Mouse (Mus musculus) layer of hippocampus, adult 2 months (tissue): ENCODE data around the gene Zdhhc19. TPM values are rescaled to one million over a fixed set of nuclear protein-coding genes. Genes with fewer than 3 reads are reported as not detected.

Source experiments
- DNase-seq, 2 experiments: peaks; one replicate each; pipeline ENCODE4 v3.0.0; 2022; ENCODE audit warnings: low spot score in 2 of 2
- H3K27ac ChIP-seq: fragments of 200-600 bp; 2 replicates; pipeline ENCODE4 v1.8.1; 2022
- H3K4me3 ChIP-seq: fragments of 200-600 bp; 2 replicates; pipeline ENCODE4 v1.8.1; 2022; ENCODE audit warnings: mild to moderate bottlenecking
- CTCF ChIP-seq: fragments of 200-600 bp; conservative IDR thresholded peaks from 2 replicates; pipeline ENCODE4 v1.8.1; 2022; ENCODE audit warnings: antibody characterized with exemption, mild to moderate bottlenecking, moderate library complexity
- long read RNA-seq, 2 experiments: library from polyadenylated mRNA; stranded (forward); transcript quantifications; one replicate each; pipeline ENCODE4 v2.0.0; 2021; ENCODE audit warnings: borderline mapping rate in 2 of 2
- total RNA-seq, 2 experiments: library from RNA; stranded (reverse); gene quantifications; 2 replicates each; pipeline ENCODE4 v1.2.3; 2021

The Zdhhc19 gene
- not detected for total RNA-seq
- long read RNA-seq, experiment 1: 0 reads
- long read RNA-seq, experiment 2: 0 reads

DNA sequence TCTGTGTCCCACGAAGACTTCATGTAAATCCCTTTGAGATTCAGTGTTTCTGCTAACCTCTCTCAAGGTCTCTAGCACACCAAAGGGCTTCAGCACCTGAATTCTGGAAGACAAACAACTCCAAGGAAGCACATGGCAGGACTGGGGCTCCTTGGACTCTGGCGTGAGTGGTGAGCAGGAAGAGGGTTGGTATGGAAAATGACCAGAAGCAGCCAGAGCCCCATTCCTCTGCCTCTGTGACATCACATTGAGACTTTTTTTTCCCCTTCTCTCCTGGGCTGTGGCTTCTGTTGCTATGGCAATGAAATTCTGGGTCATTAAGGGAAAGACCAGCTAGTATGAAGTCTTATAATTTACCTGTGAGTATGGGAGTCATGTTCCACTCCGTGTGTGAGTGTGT is at the start of gene Zdhhc19:
Zdhhc19 (plus strand) TSS at position 301 of the 400 bp plus-strand sequence.
- no peak within 1 kb of the TSS for H3K4me3 ChIP-seq
- no peak for DNase-seq
- H3K27ac ChIP-seq: no peak within 1 kb of the TSS
- no peak for TF ChIP-seq CTCF

DNA sequence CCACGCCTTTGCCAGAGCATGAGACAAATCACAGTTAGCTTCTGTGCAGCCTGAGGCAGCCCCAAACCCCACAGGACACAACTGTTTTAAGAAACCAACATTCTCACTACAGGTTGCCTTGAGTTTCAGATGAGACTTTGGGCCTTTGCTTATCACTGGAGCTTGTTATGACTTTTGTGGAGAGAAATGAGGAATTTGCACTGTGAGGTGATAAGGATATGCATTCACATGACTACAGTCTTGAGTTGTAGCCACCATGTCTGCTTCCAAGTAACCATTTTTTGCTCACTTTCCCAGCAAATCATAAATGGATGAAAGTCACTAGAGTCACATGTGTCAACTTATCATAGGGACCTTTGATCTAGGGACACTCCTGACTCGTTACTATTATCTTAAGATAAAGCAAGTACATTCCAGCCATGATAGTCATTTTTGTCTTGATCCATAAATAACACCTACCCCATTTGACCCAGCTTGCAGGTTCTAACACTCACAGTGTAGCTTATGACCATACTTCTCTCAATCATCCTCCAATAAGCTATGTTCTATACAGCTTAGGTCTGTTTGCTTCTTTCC is 49.4 kb upstream of the Zdhhc19 start:
- TF ChIP-seq CTCF: no peak
- no peak for DNase-seq
- Histone ChIP-seq H3K27ac (no peak overlapping the region), H3K4me3 (no peak overlapping the region)

DNA sequence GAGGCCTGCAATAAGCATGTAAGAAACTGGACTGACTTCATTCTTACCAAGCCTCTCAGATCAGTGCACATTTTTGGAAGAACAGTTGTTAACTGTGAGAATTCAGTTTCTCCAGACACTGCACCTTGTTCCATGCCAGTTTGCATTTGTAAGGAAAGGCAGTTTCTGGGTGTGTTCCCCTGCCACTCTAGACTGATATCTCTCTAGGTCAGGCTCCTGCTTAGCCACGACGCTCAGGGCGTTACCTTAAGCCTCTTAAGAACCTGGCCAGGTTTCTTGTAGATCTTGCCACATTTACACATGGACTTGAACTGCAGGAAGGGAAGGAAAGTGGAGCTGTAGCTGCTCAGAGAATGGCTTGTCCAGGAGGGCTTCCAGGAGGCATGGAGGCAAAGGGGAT is 46.4 kb upstream of the Zdhhc19 start:
- no peak for DNase-seq
- no peak overlapping the region for H3K4me3 ChIP-seq
- TF ChIP-seq CTCF: no peak
- H3K27ac ChIP-seq: no peak overlapping the region

DNA sequence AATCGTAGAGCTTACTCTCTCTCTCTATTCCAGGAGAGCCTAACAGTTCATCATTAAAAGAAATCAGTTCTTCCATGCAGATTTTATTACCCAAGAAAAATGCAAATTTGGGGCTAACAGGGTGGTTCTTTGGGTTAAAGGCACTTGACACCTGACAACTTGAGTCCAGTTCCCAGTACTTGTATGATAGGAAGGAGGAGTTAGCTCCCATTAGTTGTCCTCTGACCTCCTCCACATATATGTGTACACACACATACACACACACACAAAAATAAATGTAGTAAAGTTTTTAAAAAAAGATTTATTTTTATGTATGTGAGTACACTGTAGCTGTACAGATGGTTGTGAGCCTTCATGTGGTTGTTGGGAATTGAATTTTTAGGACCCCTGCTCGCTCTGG is 45.9 kb upstream of the Zdhhc19 start:
- Histone ChIP-seq H3K27ac (no peak overlapping the region), H3K4me3 (no peak overlapping the region)
- no peak for TF ChIP-seq CTCF
- DNase-seq: no peak

DNA sequence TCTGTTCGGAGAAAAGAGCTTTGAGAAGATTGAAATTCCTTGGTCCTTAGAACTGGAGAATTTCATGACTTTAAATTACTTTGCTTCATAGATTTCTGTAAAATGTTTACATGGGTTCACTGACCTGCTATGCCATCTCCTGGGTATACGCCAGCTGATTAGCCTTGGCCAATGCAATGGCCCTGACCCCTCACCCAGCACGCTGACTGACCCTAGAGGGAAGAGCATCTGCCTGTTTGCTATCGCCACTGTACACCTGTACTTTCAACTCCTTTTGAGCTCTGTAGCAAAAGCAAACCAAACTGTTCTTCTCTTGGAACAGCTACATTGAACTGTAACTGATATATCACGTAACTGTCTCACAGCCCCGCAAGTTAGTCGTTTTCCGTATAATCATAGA is 43.0 kb upstream of the Zdhhc19 start:
- DNase-seq: no peak
- H3K4me3 ChIP-seq: no peak overlapping the region
- no peak overlapping the region for H3K27ac ChIP-seq
- TF ChIP-seq CTCF: no peak

DNA sequence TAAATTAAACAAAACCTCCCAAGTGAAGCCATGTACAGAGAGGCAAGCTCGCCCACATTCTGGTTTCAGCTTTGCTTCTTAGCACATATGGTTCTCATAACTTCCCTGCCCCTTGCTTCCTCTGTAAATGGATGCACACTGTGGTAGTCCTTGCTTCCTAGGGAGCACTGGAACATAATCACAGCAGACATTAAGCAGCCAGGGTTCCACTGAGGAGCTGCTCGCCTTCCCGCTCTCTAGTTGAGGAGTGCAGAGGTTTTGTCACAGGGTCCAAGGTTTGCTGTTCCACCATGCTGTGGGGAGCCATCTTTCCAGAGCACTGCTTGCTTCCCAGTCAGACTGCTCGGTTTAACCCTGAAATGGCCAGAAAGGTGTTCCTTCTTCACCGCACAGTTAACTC is 41.4 kb upstream of the Zdhhc19 start:
- DNase-seq: no peak
- Histone ChIP-seq H3K27ac (peak overlapping the region; percentile 49), H3K4me3 (no peak overlapping the region)
- TF ChIP-seq CTCF: no peak

DNA sequence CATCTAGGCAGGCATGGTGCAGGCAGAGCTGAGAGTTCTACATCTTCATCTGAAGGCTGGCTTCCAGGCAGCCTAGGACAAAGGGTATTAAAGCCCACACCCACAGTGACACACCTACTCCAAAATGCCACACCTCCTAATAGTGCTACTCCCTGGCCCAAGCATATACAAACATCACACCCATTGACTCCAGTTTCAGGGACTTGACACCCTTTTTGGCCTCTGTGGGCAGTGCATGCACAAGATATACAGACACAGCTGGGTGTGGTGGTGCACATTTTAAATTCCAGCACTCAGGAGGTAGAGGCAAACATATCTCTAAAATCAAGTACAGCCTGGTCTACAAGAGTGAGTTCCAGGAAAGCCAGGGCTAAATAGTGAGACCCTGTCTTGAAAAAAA is 40.0 kb upstream of the Zdhhc19 start:
- TF ChIP-seq CTCF: no peak
- no peak for DNase-seq
- no peak overlapping the region for H3K4me3 ChIP-seq
- H3K27ac ChIP-seq: no peak overlapping the region

DNA sequence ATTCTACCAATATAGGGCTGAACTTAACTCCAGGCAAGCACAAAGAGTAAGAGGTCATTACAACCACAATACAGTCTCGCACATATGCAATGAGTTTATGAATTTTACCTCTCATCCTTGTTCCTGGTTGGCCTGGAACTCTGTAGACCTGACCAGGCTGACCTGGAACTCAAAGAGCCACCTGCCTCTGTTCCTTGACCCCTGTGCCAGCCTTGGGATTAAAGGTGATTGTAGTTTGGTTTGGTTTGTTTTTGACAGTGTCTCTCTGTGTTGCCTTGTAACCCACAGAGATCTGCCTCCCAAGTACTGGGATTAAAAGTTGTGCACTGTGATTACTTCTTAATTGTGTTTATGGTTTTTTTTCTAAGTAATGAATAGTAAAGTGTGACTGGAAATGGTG is 39.3 kb upstream of the Zdhhc19 start:
- TF ChIP-seq CTCF: no peak

DNA sequence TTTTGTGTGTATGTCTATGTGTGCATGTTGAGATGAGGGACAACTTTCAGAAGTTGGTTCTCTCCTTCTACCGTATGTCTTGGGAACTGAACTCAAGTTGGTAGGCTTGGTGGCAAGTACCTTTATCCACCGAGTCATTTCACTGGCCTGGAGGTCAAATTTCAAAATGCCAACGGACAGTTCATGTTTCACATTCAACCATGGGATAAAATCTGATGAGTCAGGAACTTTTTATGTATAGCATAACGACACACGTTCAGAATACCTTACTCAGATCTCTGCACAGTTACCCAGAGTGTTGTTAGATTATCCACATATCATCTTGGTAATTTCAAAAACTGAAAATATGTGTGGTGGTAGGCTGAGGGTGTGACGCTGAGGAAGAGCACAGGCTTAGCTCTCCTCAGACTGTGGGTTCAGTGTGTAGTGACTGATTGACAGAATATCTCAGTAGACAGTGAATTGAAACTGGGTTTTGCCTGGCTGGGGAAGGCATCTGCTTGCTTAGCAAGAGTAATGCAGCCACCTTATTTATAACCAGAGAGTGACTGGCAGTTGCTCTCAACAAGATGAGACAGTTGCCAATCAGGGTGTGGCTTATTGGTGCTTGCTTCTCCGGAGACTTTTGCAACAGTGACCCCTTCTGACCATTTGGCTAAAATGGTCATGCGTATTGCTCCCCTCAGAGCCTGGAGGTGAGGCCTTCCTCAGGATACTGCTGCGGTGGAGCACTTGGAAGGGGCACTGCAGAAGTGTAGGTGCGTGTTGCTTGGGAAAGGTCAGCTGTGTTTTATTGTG is 38.3 kb upstream of the Zdhhc19 start:
- peak; percentile 72 for TF ChIP-seq CTCF
- peak; percentile 40 to 43 for DNase-seq
- Histone ChIP-seq H3K4me3 (no peak overlapping the region), H3K27ac (no peak overlapping the region; the same call in 1 of the 2 replicates)

More for the DNA sequence above, 39.3 kb upstream of the Zdhhc19 start:
- H3K27ac ChIP-seq: no peak overlapping the region
- H3K4me3 ChIP-seq: no peak overlapping the region
- DNase-seq: no peak

DNA sequence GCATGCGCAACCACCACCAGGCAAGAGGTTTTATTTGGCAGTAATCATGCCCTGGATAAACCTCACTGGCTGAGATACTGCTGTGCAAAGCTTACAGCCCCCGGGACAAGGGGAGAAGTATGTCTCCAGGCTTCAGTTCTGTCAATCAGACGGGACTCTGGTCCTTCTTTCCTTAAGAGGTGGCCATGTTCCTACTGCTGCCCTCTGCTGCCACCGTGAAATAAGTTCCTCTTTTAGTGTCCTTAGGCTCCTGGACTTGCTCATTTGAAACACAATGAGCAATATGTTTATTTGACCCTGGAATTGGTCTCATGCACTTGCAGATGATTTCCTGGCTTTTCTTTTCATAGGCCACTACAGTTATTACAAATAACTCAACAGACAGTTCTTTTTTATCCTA is 35.5 kb upstream of the Zdhhc19 start:
- no peak overlapping the region for H3K4me3 ChIP-seq
- no peak for DNase-seq
- TF ChIP-seq CTCF: peak; percentile 26; the same call in 1 of the 2 replicates

DNA sequence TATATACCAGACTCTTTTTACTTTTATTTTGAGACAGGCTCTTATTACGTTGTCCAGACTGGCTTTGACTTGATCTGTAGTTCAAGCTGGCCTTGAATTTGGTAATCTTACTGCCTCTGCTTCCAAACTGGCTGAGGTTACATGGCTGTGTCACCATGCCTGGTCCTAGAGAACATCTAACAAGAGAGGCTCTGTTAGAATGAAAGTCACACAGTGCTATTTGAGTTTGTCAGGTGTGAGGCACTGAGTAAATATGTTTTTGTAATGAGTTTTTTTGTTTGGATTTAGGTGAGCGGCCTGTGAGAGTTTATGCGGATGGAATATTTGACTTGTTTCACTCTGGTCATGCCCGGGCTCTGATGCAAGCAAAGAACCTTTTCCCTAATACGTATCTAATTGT is 34.4 kb upstream of the Zdhhc19 start:
- Histone ChIP-seq H3K4me3 (no peak overlapping the region), H3K27ac (no peak overlapping the region)
- DNase-seq: no peak
- TF ChIP-seq CTCF: no peak

More for the DNA sequence above, 35.5 kb upstream of the Zdhhc19 start:
- no peak overlapping the region for H3K27ac ChIP-seq

DNA sequence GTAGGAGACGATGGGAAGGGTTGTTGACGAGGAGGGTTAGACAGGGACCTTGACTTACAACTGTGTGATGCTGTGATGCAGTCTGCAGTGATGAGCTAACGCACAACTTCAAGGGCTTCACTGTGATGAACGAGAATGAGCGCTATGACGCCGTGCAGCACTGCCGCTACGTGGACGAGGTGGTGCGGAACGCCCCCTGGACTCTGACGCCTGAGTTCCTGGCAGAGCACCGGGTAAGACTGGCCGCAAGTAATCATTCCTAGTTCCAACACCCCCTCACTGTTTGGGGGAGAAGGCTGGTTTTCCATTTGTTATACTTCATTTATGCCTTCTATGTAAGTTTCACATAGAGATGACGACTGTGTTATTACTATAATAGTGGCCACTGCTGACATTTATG is 33.1 kb upstream of the Zdhhc19 start:
- no peak overlapping the region for H3K27ac ChIP-seq
- no peak for DNase-seq
- H3K4me3 ChIP-seq: no peak overlapping the region
- TF ChIP-seq CTCF: no peak

DNA sequence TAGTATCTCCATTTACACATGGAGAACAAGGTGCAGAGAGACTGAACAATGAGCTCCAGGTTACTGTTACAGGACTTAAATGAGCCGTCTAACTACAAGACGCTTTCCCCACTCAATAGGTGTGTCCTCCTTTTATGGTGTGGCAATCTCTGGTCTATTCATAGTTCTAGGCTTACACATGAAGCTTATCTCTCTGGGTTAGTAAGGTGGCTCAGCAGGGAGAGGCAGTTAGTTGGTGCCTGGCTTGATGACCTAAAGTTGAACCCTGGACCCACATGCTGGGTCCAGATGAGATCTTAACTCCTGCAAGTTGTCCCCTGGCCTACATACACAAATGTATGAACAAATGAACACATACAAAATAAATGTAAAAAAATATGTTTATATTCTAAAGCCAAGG is 32.6 kb upstream of the Zdhhc19 start:
- Histone ChIP-seq H3K27ac (no peak overlapping the region), H3K4me3 (no peak overlapping the region)
- no peak for TF ChIP-seq CTCF
- no peak for DNase-seq

DNA sequence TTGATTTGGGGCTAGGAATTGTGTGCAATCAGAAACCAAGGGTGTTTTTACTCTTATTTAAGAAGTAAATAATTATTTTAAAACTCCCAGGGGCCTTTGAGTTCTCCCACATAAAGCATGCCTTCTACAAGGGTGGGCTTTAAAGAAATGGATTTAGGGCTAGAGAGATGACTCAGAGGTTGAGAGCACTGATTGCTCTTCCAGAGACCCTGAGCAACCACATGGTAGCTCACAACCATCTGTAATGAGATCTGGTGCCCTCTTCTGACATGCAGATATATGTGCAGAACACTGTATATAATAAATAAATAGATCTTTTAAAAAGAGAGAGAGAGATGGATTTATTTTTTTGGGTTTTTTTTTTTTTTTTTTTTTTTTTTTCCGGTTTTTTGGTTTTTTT is 31.2 kb upstream of the Zdhhc19 start:
- DNase-seq: no peak
- peak; percentile 36 for TF ChIP-seq CTCF
- H3K27ac ChIP-seq: no peak overlapping the region
- H3K4me3 ChIP-seq: no peak overlapping the region
